Mouse (Mus musculus): ENCODE data around the gene Tmtc1. TPM values are rescaled to one million over a fixed set of nuclear protein-coding genes. Genes with fewer than 3 reads are reported as not detected.

Tmtc1 gene
- polyA plus RNA-seq, 1 experiment from 2014 or later, result 1.1 TPM

GRCm38 (mm10) chr6:148375015-148375414, 69.2 kb downstream of the Tmtc1 start:
- Histone ChIP-seq H3K36me3 (ENCODE audit: control insufficient read depth, insufficient read depth, low read length) (no peaks in the 10 kb centered on the region), H3K9me3 (ENCODE audit: control insufficient read depth, low read length) (no peaks in the 10 kb centered on the region; the same call in 1 of the 2 replicates), H3K27ac (ENCODE audit: low read depth, low read length) (no peak overlapping the region), H3K4me3 (ENCODE audit: low read depth, low read length) (no peak overlapping the region), H3K4me1 (replicated peaks; ENCODE audit: control insufficient read depth, insufficient read depth, low read length) (no peaks in the 10 kb centered on the region), H3K27me3 (ENCODE audit: control insufficient read depth, insufficient read depth, low read length) (no peaks in the 10 kb centered on the region), H3K9ac (ENCODE audit: low read length) (no peak overlapping the region), H3K4me2 (ENCODE audit: low read depth, low read length, severe bottlenecking) (no peak overlapping the region)
- DNase-seq (ENCODE audit: low spot score) (no peak), ATAC-seq (replicated peaks; ENCODE audit: low FRiP score) (no peak)
- WGBS, result 80% methylated on average over 3 of the region's 3 CpGs

- no peak for DNase-seq (ENCODE audit: low spot score)
- Histone ChIP-seq H3K27me3 (ENCODE audit: control insufficient read depth, insufficient read depth, low read length) (no peaks in the 10 kb centered on the region), H3K4me3 (ENCODE audit: low read depth, low read length) (no peak overlapping the region), H3K27ac (ENCODE audit: low read depth, low read length) (no peak overlapping the region), H3K9me3 (ENCODE audit: control insufficient read depth, low read length) (no peaks in the 10 kb centered on the region; the same call in 1 of the 2 replicates), H3K4me1 (replicated peaks; ENCODE audit: control insufficient read depth, insufficient read depth, low read length) (no peaks in the 10 kb centered on the region), H3K9ac (ENCODE audit: low read length) (no peak overlapping the region), H3K36me3 (ENCODE audit: control insufficient read depth, insufficient read depth, low read length) (no peaks in the 10 kb centered on the region), H3K4me2 (ENCODE audit: low read depth, low read length, severe bottlenecking) (no peak overlapping the region)
- WGBS, result 84% methylated on average over 2 of the region's 2 CpGs
- ATAC-seq (replicated peaks; ENCODE audit: low FRiP score), result no peak
Observed at GRCm38 (mm10) chr6:148373444-148373843, 70.7 kb downstream of the Tmtc1 start.

- Histone ChIP-seq H3K4me3 (ENCODE audit: low read depth, low read length) (no peak overlapping the region), H3K27ac (ENCODE audit: low read depth, low read length) (no peak overlapping the region), H3K4me2 (ENCODE audit: low read depth, low read length, severe bottlenecking) (no peak overlapping the region), H3K27me3 (ENCODE audit: control insufficient read depth, insufficient read depth, low read length) (no peaks in the 10 kb centered on the region), H3K36me3 (ENCODE audit: control insufficient read depth, insufficient read depth, low read length) (no peaks in the 10 kb centered on the region), H3K9ac (ENCODE audit: low read length) (no peak overlapping the region), H3K9me3 (ENCODE audit: control insufficient read depth, low read length) (no peaks in the 10 kb centered on the region), H3K4me1 (replicated peaks; ENCODE audit: control insufficient read depth, insufficient read depth, low read length) (no peaks in the 10 kb centered on the region)
- no peak for ATAC-seq (replicated peaks; ENCODE audit: low FRiP score)
- DNase-seq (ENCODE audit: low spot score), result no peak
Observed at GRCm38 (mm10) chr6:148371223-148371622, 73.0 kb downstream of the Tmtc1 start.

- DNase-seq (ENCODE audit: low spot score), result no peak
- Histone ChIP-seq H3K9me3 (ENCODE audit: control insufficient read depth, low read length) (no peaks in the 10 kb centered on the region), H3K9ac (ENCODE audit: low read length) (no peak overlapping the region), H3K4me3 (ENCODE audit: low read depth, low read length) (no peak overlapping the region), H3K36me3 (ENCODE audit: control insufficient read depth, insufficient read depth, low read length) (no peaks in the 10 kb centered on the region), H3K4me2 (ENCODE audit: low read depth, low read length, severe bottlenecking) (no peak overlapping the region), H3K27me3 (ENCODE audit: control insufficient read depth, insufficient read depth, low read length) (no peaks in the 10 kb centered on the region), H3K27ac (ENCODE audit: low read depth, low read length) (no peak overlapping the region), H3K4me1 (replicated peaks; ENCODE audit: control insufficient read depth, insufficient read depth, low read length) (no peaks in the 10 kb centered on the region)
- 19% methylated on average over 4 of the region's 4 CpGs for WGBS
- 0 out of 2 replicates have a peak, but pooled peaks have one; percentile 36 for ATAC-seq (replicated peaks; ENCODE audit: low FRiP score)
Observed at GRCm38 (mm10) chr6:148367094-148367539, 77.1 kb downstream of the Tmtc1 start.

- no peaks in the 10 kb centered on the region for H3K4me1 ChIP-seq (replicated peaks; ENCODE audit: control insufficient read depth, insufficient read depth, low read length)
- WGBS, result 86% methylated on average over 1 of the region's 1 CpGs
- no peak overlapping the region for H3K4me3 ChIP-seq (ENCODE audit: low read depth, low read length)
- DNase-seq (ENCODE audit: low spot score) (no peak), ATAC-seq (replicated peaks; ENCODE audit: low FRiP score) (no peak)
- H3K27me3 ChIP-seq (ENCODE audit: control insufficient read depth, insufficient read depth, low read length), result no peaks in the 10 kb centered on the region
- no peak overlapping the region for H3K9ac ChIP-seq (ENCODE audit: low read length)
- H3K9me3 ChIP-seq (ENCODE audit: control insufficient read depth, low read length), result no peaks in the 10 kb centered on the region
- H3K4me2 ChIP-seq (ENCODE audit: low read depth, low read length, severe bottlenecking), result no peak overlapping the region
- H3K27ac ChIP-seq (ENCODE audit: low read depth, low read length), result no peak overlapping the region
- H3K36me3 ChIP-seq (ENCODE audit: control insufficient read depth, insufficient read depth, low read length), result no peaks in the 10 kb centered on the region
Observed at GRCm38 (mm10) chr6:148366629-148367028, 77.6 kb downstream of the Tmtc1 start.

GRCm38 (mm10) chr6:148363162-148363561, 81.0 kb downstream of the Tmtc1 start:
- 97% methylated on average over 1 of the region's 1 CpGs for WGBS
- Histone ChIP-seq H3K36me3 (ENCODE audit: control insufficient read depth, insufficient read depth, low read length) (no peaks in the 10 kb centered on the region), H3K9me3 (ENCODE audit: control insufficient read depth, low read length) (no peaks in the 10 kb centered on the region), H3K4me1 (replicated peaks; ENCODE audit: control insufficient read depth, insufficient read depth, low read length) (no peaks in the 10 kb centered on the region), H3K27ac (ENCODE audit: low read depth, low read length) (no peak overlapping the region), H3K4me2 (ENCODE audit: low read depth, low read length, severe bottlenecking) (no peak overlapping the region), H3K9ac (ENCODE audit: low read length) (no peak overlapping the region), H3K27me3 (ENCODE audit: control insufficient read depth, insufficient read depth, low read length) (no peaks in the 10 kb centered on the region), H3K4me3 (ENCODE audit: low read depth, low read length) (no peak overlapping the region)
- ATAC-seq (replicated peaks; ENCODE audit: low FRiP score) (no peak), DNase-seq (ENCODE audit: low spot score) (no peak)

GRCm38 (mm10) chr6:148362475-148362874, 81.7 kb downstream of the Tmtc1 start:
- Histone ChIP-seq H3K9ac (ENCODE audit: low read length) (no peak overlapping the region), H3K27ac (ENCODE audit: low read depth, low read length) (no peak overlapping the region), H3K4me2 (ENCODE audit: low read depth, low read length, severe bottlenecking) (no peak overlapping the region), H3K27me3 (ENCODE audit: control insufficient read depth, insufficient read depth, low read length) (no peaks in the 10 kb centered on the region), H3K4me3 (ENCODE audit: low read depth, low read length) (no peak overlapping the region), H3K4me1 (replicated peaks; ENCODE audit: control insufficient read depth, insufficient read depth, low read length) (no peaks in the 10 kb centered on the region), H3K9me3 (ENCODE audit: control insufficient read depth, low read length) (no peaks in the 10 kb centered on the region), H3K36me3 (ENCODE audit: control insufficient read depth, insufficient read depth, low read length) (no peaks in the 10 kb centered on the region)
- 67% methylated on average over 3 of the region's 3 CpGs for WGBS
- no peak for DNase-seq (ENCODE audit: low spot score)
- no peak for ATAC-seq (replicated peaks; ENCODE audit: low FRiP score)

- DNase-seq (ENCODE audit: low spot score) (no peak), ATAC-seq (replicated peaks; ENCODE audit: low FRiP score) (0 out of 2 replicates have a peak, but pooled peaks have one; percentile 2)
- Histone ChIP-seq H3K4me3 (ENCODE audit: low read depth, low read length) (no peak overlapping the region), H3K9ac (ENCODE audit: low read length) (no peak overlapping the region), H3K9me3 (ENCODE audit: control insufficient read depth, low read length) (peaks cover 3% of the 10 kb centered on the region; the same call in 1 of the 2 replicates), H3K27ac (ENCODE audit: low read depth, low read length) (no peak overlapping the region), H3K36me3 (ENCODE audit: control insufficient read depth, insufficient read depth, low read length) (no peaks in the 10 kb centered on the region; the same call in 1 of the 2 replicates), H3K27me3 (ENCODE audit: control insufficient read depth, insufficient read depth, low read length) (no peaks in the 10 kb centered on the region), H3K4me1 (replicated peaks; ENCODE audit: control insufficient read depth, insufficient read depth, low read length) (no peaks in the 10 kb centered on the region), H3K4me2 (ENCODE audit: low read depth, low read length, severe bottlenecking) (no peak overlapping the region)
- WGBS, result 70% methylated on average over 7 of the region's 7 CpGs
Observed at GRCm38 (mm10) chr6:148359348-148359905, 84.8 kb downstream of the Tmtc1 start.
